Mouse (Mus musculus): ENCODE measurements around the gene Pcsk6. TPM values are rescaled to one million over a fixed set of nuclear protein-coding genes. Genes with fewer than 3 reads are reported as not detected.

Gene Pcsk6
- polyA plus RNA-seq, 1 experiment, result 0.04 TPM

DNA sequence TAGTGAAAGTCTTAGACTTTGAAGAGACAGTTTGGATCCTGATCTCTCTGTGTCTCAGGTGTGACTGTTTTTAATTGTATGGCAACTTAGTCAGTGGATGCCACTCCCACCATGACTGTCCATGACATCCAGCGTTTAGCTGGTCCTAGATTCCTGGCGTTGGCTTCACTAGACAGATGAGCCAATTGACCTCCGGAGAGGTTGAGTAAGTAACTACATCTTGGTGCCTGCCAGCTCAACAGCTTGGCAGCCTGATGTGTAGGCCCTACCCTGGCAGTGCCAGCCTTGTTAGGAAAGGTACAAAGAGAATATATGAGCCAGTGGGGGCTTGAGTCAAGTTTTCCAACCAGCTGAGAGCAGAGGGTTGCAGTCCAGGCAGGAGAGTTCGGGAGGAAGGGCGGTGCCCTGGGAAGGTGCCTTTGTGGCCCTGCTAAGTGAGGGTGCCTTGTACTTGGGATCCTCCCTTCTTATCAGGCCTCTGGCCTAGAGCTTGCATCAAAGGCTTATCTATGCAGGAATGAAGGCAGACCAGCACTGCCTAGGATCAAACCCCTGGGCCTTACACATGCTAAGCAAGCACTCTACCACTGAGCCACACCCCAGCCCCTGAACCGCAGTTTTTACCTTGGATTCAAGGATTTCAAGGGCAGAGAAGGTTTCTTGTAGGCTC lies 11.8 kb downstream of the Pcsk6 start:
- H3K79me2 ChIP-seq (ENCODE audit: control insufficient read depth, insufficient read depth), result no peaks in the 10 kb centered on the region
- peaks cover 10% of the 10 kb centered on the region for H3K27me3 ChIP-seq (ENCODE audit: control insufficient read depth, insufficient read depth, insufficient read length)
- no peak overlapping the region for H3K4me3 ChIP-seq
- H3ac ChIP-seq (ENCODE audit: control insufficient read depth, insufficient read length), result no peak overlapping the region
- TF ChIP-seq USF1 (IDR thresholded peaks at IDR 0.05; ENCODE audit: low read depth) (no peak), MAX (IDR thresholded peaks at IDR 0.05; ENCODE audit: low read depth) (no peak), MYOG (IDR thresholded peaks at IDR 0.05; ENCODE audit: control insufficient read depth in 1 of 3, insufficient read depth in 1 of 3, insufficient read length in 2 of 3, low read depth in 2 of 3) (no peak), SRF (IDR thresholded peaks at IDR 0.05; ENCODE audit: control insufficient read depth, insufficient read length, low read depth) (no peak)
- H3K4me2 ChIP-seq (ENCODE audit: low read depth), result no peak overlapping the region
- no peaks in the 10 kb centered on the region for H3K36me3 ChIP-seq (ENCODE audit: control insufficient read depth, insufficient read depth)

DNA sequence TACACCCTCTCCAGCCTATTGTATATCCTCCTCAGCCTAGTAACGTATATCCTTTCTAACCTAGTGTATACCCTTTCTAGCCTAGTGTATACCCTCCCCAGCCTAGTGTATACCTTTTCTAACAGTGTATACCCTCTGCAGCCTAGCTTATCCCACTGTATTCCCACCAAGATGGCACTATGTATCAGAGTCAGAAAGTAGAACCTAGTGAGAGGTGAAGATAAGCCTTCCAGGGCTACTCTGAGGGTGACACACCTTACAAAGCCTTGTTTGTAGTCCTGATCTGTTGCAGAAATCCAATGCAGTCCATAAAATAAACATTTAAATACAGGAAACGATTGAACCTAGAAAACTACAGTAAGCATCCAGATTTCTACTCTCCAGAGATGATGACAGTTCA lies 12.4 kb downstream of the Pcsk6 start:
- H3K4me2 ChIP-seq (ENCODE audit: low read depth), result no peak overlapping the region
- no peak overlapping the region for H3ac ChIP-seq (ENCODE audit: control insufficient read depth, insufficient read length)
- H3K79me2 ChIP-seq (ENCODE audit: control insufficient read depth, insufficient read depth), result no peaks in the 10 kb centered on the region
- peaks cover 10% of the 10 kb centered on the region for H3K27me3 ChIP-seq (ENCODE audit: control insufficient read depth, insufficient read depth, insufficient read length)
- TF ChIP-seq USF1 (IDR thresholded peaks at IDR 0.05; ENCODE audit: low read depth) (no peak), SRF (IDR thresholded peaks at IDR 0.05; ENCODE audit: control insufficient read depth, insufficient read length, low read depth) (no peak), MAX (IDR thresholded peaks at IDR 0.05; ENCODE audit: low read depth) (no peak), TCF12 (IDR thresholded peaks at IDR 0.05; ENCODE audit: insufficient read depth, poor library complexity, severe bottlenecking) (no peak), POLR2A (IDR thresholded peaks at IDR 0.05; ENCODE audit: insufficient read length, low read depth) (no peak), REST (IDR thresholded peaks at IDR 0.05; ENCODE audit: insufficient read depth, insufficient read length) (no peak), E2F4 (IDR thresholded peaks at IDR 0.05; ENCODE audit: insufficient read depth) (no peak), TCF3 (IDR thresholded peaks at IDR 0.05; ENCODE audit: insufficient read length, low read depth) (no peak), MYOG (IDR thresholded peaks at IDR 0.05; ENCODE audit: control insufficient read depth in 1 of 3, insufficient read depth in 1 of 3, insufficient read length in 2 of 3, low read depth in 2 of 3) (no peak), POLR2AphosphoS2 (IDR thresholded peaks at IDR 0.05; ENCODE audit: insufficient read length, low read depth) (no peak), MYOD1 (IDR thresholded peaks at IDR 0.05; ENCODE audit: control insufficient read depth in 1 of 3, insufficient read length in 2 of 3, low read depth in 2 of 3) (no peak), CEBPB (IDR thresholded peaks at IDR 0.05; ENCODE audit: insufficient read depth, poor library complexity, severe bottlenecking) (no peak)
- no peaks in the 10 kb centered on the region for H3K36me3 ChIP-seq (ENCODE audit: control insufficient read depth, insufficient read depth)
- H3K4me3 ChIP-seq, result no peak overlapping the region

GRCm38 (mm10) chr7:65876596-65876995 lies 15.1 kb downstream of the Pcsk6 start:
- Histone ChIP-seq H3K79me2 (ENCODE audit: control insufficient read depth, insufficient read depth) (no peaks in the 10 kb centered on the region), H3K36me3 (ENCODE audit: control insufficient read depth, insufficient read depth) (no peaks in the 10 kb centered on the region), H3K27me3 (ENCODE audit: control insufficient read depth, insufficient read depth, insufficient read length) (peaks cover 4% of the 10 kb centered on the region), H3ac (ENCODE audit: control insufficient read depth, insufficient read length) (no peak overlapping the region), H3K4me2 (ENCODE audit: low read depth) (no peak overlapping the region), H3K4me3 (no peak overlapping the region)
- TF ChIP-seq USF1 (IDR thresholded peaks at IDR 0.05; ENCODE audit: low read depth) (no peak), CEBPB (IDR thresholded peaks at IDR 0.05; ENCODE audit: insufficient read depth, poor library complexity, severe bottlenecking) (no peak)

GRCm38 (mm10) chr7:65878234-65878633 lies 16.7 kb downstream of the Pcsk6 start:
- no peak overlapping the region for H3K4me2 ChIP-seq (ENCODE audit: low read depth)
- no peak for TF ChIP-seq REST (IDR thresholded peaks at IDR 0.05; ENCODE audit: insufficient read depth, insufficient read length)
- no peak for TF ChIP-seq MYOD1 (IDR thresholded peaks at IDR 0.05; ENCODE audit: control insufficient read depth in 1 of 3, insufficient read length in 2 of 3, low read depth in 2 of 3)
- no peak for TF ChIP-seq CEBPB (IDR thresholded peaks at IDR 0.05; ENCODE audit: insufficient read depth, poor library complexity, severe bottlenecking)
- TF ChIP-seq USF1 (IDR thresholded peaks at IDR 0.05; ENCODE audit: low read depth), result no peak
- no peak overlapping the region for H3ac ChIP-seq (ENCODE audit: control insufficient read depth, insufficient read length)
- H3K27me3 ChIP-seq (ENCODE audit: control insufficient read depth, insufficient read depth, insufficient read length), result no peaks in the 10 kb centered on the region
- no peaks in the 10 kb centered on the region for H3K36me3 ChIP-seq (ENCODE audit: control insufficient read depth, insufficient read depth)
- no peaks in the 10 kb centered on the region for H3K79me2 ChIP-seq (ENCODE audit: control insufficient read depth, insufficient read depth)
- H3K4me3 ChIP-seq, result no peak overlapping the region

DNA sequence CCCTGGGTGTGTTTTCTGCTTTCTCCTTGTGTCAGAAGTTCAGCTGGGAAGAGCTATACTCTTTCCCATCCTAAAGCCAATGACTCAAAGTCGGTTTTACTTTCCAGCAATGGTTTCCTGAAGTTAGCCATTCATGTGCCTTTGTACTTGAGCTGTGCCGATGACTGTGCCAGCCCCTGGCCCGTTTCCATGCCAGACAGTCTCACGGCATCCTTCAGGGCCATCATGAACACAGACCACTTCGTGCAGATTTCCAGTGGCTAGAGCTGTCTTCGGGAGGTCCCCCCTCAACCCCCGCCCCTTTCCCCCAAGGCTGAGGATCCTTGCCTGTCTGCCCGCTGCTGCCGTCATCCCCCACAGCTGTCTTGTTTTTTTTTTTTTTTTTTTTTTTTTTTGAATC lies 17.8 kb downstream of the Pcsk6 start:
- no peak for TF ChIP-seq CEBPB (IDR thresholded peaks at IDR 0.05; ENCODE audit: insufficient read depth, poor library complexity, severe bottlenecking)
- no peak for TF ChIP-seq USF1 (IDR thresholded peaks at IDR 0.05; ENCODE audit: low read depth)
- no peak for TF ChIP-seq TCF3 (IDR thresholded peaks at IDR 0.05; ENCODE audit: insufficient read length, low read depth)
- no peak for TF ChIP-seq E2F4 (IDR thresholded peaks at IDR 0.05; ENCODE audit: insufficient read depth)
- no peak for TF ChIP-seq MYOD1 (IDR thresholded peaks at IDR 0.05; ENCODE audit: control insufficient read depth in 1 of 3, insufficient read length in 2 of 3, low read depth in 2 of 3)
- TF ChIP-seq REST (IDR thresholded peaks at IDR 0.05; ENCODE audit: insufficient read depth, insufficient read length), result no peak
- TF ChIP-seq POLR2AphosphoS2 (IDR thresholded peaks at IDR 0.05; ENCODE audit: insufficient read length, low read depth), result no peak
- TF ChIP-seq SRF (IDR thresholded peaks at IDR 0.05; ENCODE audit: control insufficient read depth, insufficient read length, low read depth), result no peak
- TF ChIP-seq TCF12 (IDR thresholded peaks at IDR 0.05; ENCODE audit: insufficient read depth, poor library complexity, severe bottlenecking), result no peak
- TF ChIP-seq MYOG (IDR thresholded peaks at IDR 0.05; ENCODE audit: control insufficient read depth in 1 of 3, insufficient read depth in 1 of 3, insufficient read length in 2 of 3, low read depth in 2 of 3), result no peak
- TF ChIP-seq POLR2A (IDR thresholded peaks at IDR 0.05; ENCODE audit: insufficient read length, low read depth), result no peak
- TF ChIP-seq MAX (IDR thresholded peaks at IDR 0.05; ENCODE audit: low read depth), result no peak
- no peak overlapping the region for H3K4me2 ChIP-seq (ENCODE audit: low read depth)
- no peak overlapping the region for H3ac ChIP-seq (ENCODE audit: control insufficient read depth, insufficient read length)
- no peaks in the 10 kb centered on the region for H3K79me2 ChIP-seq (ENCODE audit: control insufficient read depth, insufficient read depth)
- H3K27me3 ChIP-seq (ENCODE audit: control insufficient read depth, insufficient read depth, insufficient read length), result no peaks in the 10 kb centered on the region
- no peak overlapping the region for H3K4me3 ChIP-seq
- H3K36me3 ChIP-seq (ENCODE audit: control insufficient read depth, insufficient read depth), result no peaks in the 10 kb centered on the region

All from myocyte (in vitro differentiated cells).